Mouse (Mus musculus) cerebellum, adult 2 months (tissue): ENCODE results near the gene Vwc2l.

ENCODE experiments used
- CTCF ChIP-seq: fragments of 200-500 bp; IDR thresholded peaks from 2 replicates; pipeline ENCODE4 v1.5.1; 2011; ENCODE audit warnings: low read depth, mild to moderate bottlenecking, control low read depth, low read length, moderate library complexity, borderline replicate concordance; ENCODE audit not compliant: insufficient read depth
- POLR2A ChIP-seq: fragments of 200-500 bp; IDR thresholded peaks from 2 replicates; pipeline ENCODE4 v1.6.1; 2011; ENCODE audit warnings: low read length, control low read depth, borderline replicate concordance; ENCODE audit not compliant: insufficient read depth

DNA sequence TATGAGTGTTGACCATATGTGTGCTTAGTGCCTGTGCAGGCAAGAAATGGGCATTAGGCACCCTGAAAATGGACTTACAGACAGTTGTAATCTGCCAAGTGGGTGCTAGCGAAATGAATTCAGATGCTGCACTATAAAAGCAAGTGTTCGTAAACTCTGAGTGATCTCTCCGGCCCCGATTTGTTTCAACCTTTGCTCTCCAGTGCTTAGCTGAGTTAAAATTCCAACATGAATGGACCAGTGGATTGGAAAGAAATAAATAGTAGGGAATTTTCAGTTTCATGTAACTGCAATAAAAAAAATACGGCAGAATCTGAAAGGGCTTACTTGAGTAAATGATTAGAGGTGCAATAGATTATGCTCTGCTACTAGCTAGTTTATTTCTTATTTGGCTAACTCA, 66.1 kb downstream of the Vwc2l start:
- TF ChIP-seq POLR2A (no peak), CTCF (no peak)
